Mouse (Mus musculus) T-helper 1 cell (primary cell): ENCODE results near the gene Vmn2r112.
"Not testable (repeated sequence)": the region's sequence is repeated elsewhere in the genome, so short reads cannot be mapped to it uniquely, and the experiment has no call there.

Experiments used
- in situ Hi-C: fragments of 300-600 bp; cut with MboI, MseI; formaldehyde crosslinking; loops from one replicate; pipeline ENCODE4 v1.15.1; 2025; ENCODE audit warnings: high pct_unique_total_duplicates

Vmn2r112 gene

DNA sequence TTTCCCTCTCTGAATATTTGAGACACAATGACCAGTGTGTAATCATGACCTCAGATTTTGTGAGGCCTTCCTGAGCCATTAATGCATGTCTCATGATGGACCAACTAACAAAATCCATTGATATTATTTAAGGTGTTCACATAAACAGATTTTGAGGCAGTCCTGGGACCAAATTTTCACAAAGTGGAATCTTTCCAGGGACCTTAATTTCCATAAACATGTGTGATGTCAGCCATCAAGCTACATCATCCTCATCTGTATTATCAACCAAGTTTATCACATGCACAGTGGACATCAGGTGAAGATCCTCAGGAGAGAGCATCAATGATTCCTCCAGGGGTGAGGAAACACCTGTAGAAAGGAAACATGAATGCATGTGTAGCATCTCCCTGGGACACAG lies at the start of gene Vmn2r112:
Gene Vmn2r112, plus strand, starts transcription at position 301 of the 400 bp plus-strand sequence.
- in situ Hi-C loops = not testable (repeated sequence)

DNA sequence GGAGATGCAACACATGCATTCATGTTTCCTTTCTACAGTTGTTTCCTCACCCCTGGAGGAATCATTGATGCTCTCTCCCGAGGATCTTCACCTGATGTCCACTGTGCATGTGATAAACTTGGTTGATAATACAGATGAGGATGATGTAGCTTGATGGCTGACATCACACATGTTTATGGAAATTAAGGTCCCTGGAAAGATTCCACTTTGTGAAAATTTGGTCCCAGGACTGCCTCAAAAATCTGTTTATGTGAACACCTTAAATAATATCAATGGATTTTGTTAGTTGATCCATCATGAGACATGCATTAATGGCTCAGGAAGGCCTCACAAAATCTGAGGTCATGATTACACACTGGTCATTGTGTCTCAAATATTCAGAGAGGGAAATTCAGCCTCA lies 27.4 kb upstream of the Vmn2r112 start, which contains the start of gene Vmn2r111:
Gene Vmn2r111, minus strand, starts transcription at position 101 of the 400 bp plus-strand sequence.
- in situ Hi-C loops = loop anchor here (25.0 kb wide), 1 partner anchor 364 kb away; the partner anchor contains the start of gene Vmn2r113

DNA sequence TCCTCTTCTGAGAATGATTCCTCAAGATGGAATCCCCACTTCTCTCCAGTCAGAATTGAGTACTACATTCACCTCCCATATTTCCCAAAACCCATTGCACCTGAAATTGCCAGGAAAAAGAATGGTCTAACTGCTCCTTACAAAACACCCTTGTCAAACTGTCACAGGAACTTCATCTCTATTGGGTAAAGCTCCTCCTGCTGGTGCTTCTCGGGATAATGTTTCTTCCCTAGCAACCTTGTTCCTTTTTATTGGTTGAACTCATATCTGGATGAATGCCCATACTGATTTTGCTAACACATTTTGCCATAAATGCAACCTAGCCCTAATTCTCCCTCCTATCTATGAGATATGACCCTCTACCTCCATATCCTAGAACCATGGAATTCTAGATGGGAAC lies 29.9 kb downstream of the Vmn2r112 start:
- in situ Hi-C loops = no loop called here
